Mouse (Mus musculus) MEL (cell line): ENCODE measurements around the gene Bdnf. TPM values are rescaled to one million over a fixed set of nuclear protein-coding genes. Genes with fewer than 3 reads are reported as not detected.

Experiments used
- DNase-seq: peaks from one replicate; pipeline ENCODE4 v3.0.0; 2011; ENCODE audit warnings: low read depth, low spot score
- H3K27ac ChIP-seq: 2 replicates; pipeline ENCODE4 v1.5.1; 2012; ENCODE audit warnings: low read depth, mild to moderate bottlenecking, control low read depth, low read length, moderate library complexity; ENCODE audit not compliant: control insufficient read depth
- H3K27me3 ChIP-seq, 2 experiments: fragments of 150-350 bp in 1 of 2; sonication (generic) in 1 of 2; 2 replicates each; pipeline ENCODE4 v1.6.1; 2012; ENCODE audit warnings: low read length in 2 of 2, mild to moderate bottlenecking in 2 of 2, improper control_type of control experiment in 1 of 2, moderate library complexity in 1 of 2; ENCODE audit not compliant: insufficient read depth in 2 of 2, control insufficient read depth in 1 of 2
- H3K36me3 ChIP-seq, 2 experiments: 2 replicates each; pipeline ENCODE4 v1.6.1; 2012 to 2014; ENCODE audit warnings: low read length in 2 of 2, improper control_type of control experiment in 1 of 2, inconsistent platforms in 1 of 2, mild to moderate bottlenecking in 1 of 2; ENCODE audit not compliant: insufficient read depth in 2 of 2, control insufficient read depth in 1 of 2
- H3K4me1 ChIP-seq, 2 experiments: fragments of 150-350 bp in 1 of 2; sonication (generic) in 1 of 2; 2 replicates each; pipeline ENCODE4 v1.6.1; 2012; ENCODE audit warnings: low read length in 2 of 2, improper control_type of control experiment in 1 of 2, mild to moderate bottlenecking in 1 of 2; ENCODE audit not compliant: insufficient read depth in 2 of 2, control insufficient read depth in 1 of 2
- H3K4me3 ChIP-seq, 2 experiments: fragments of 150-350 bp in 1 of 2; sonication (generic) in 1 of 2; 2 replicates each; pipeline ENCODE4 v1.5.1; 2012; ENCODE audit warnings: low read depth in 2 of 2, low read length in 2 of 2, mild to moderate bottlenecking in 2 of 2, moderate library complexity in 2 of 2, control low read depth in 1 of 2, improper control_type of control experiment in 1 of 2; ENCODE audit not compliant: control insufficient read depth in 1 of 2, insufficient read depth in 1 of 2
- H3K79me2 ChIP-seq: 2 replicates; pipeline ENCODE4 v1.6.1; 2012; ENCODE audit warnings: mild to moderate bottlenecking, low read length, moderate library complexity; ENCODE audit not compliant: control insufficient read depth, poor library complexity, insufficient read depth
- H3K9ac ChIP-seq: 2 replicates; pipeline ENCODE4 v1.6.1; 2012; ENCODE audit warnings: low read depth, mild to moderate bottlenecking, control low read depth, low read length, moderate library complexity; ENCODE audit not compliant: control insufficient read depth, poor library complexity, severe bottlenecking
- H3K9me3 ChIP-seq: fragments of 150-350 bp; sonication (generic); replicated peaks from 2 replicates; pipeline ENCODE4 v1.6.1; 2012; ENCODE audit warnings: mild to moderate bottlenecking, low read length, improper control_type of control experiment, moderate library complexity; ENCODE audit not compliant: insufficient read depth
- BHLHE40 ChIP-seq: IDR thresholded peaks from 2 replicates; pipeline ENCODE4 v1.6.1; 2012; ENCODE audit warnings: low read depth, mild to moderate bottlenecking, inconsistent platforms, low read length, improper control_type of control experiment, borderline replicate concordance
- CHD1 ChIP-seq: IDR thresholded peaks from 2 replicates; pipeline ENCODE4 v1.6.1; 2012; ENCODE audit warnings: low read depth, mild to moderate bottlenecking, inconsistent platforms, low read length, improper control_type of control experiment
- EP300 ChIP-seq, 2 experiments: IDR thresholded peaks; 2 replicates each; pipeline ENCODE4 v1.6.1; 2011; ENCODE audit warnings: improper control_type of control experiment in 2 of 2, low read length in 2 of 2, low read depth in 1 of 2, mild to moderate bottlenecking in 1 of 2
- ETS1 ChIP-seq: IDR thresholded peaks from 2 replicates; pipeline ENCODE4 v1.6.1; 2012; ENCODE audit warnings: low read depth, mild to moderate bottlenecking, inconsistent platforms, low read length, improper control_type of control experiment, moderate library complexity
- GATA1 ChIP-seq: IDR thresholded peaks from 2 replicates; pipeline ENCODE4 v1.6.1; 2011; ENCODE audit warnings: low read depth, low read length, improper control_type of control experiment
- HCFC1 ChIP-seq: IDR thresholded peaks from 2 replicates; pipeline ENCODE4 v1.6.1; 2012; ENCODE audit warnings: low read depth, mild to moderate bottlenecking, inconsistent platforms, low read length, improper control_type of control experiment, moderate library complexity
- MEF2A ChIP-seq: IDR thresholded peaks from 2 replicates; pipeline ENCODE4 v1.6.1; 2014; ENCODE audit warnings: low read depth, mild to moderate bottlenecking, inconsistent platforms, low read length, improper control_type of control experiment; ENCODE audit not compliant: poor library complexity, insufficient replicate concordance, severe bottlenecking; ENCODE audit errors: extremely low read depth
- MXI1 ChIP-seq: IDR thresholded peaks from 2 replicates; pipeline ENCODE4 v1.6.1; 2011; ENCODE audit warnings: mild to moderate bottlenecking, low read depth, low read length, improper control_type of control experiment
- MYB ChIP-seq: IDR thresholded peaks from 2 replicates; pipeline ENCODE4 v1.6.1; 2011; ENCODE audit warnings: mild to moderate bottlenecking, low read depth, low read length, improper control_type of control experiment
- NRF1 ChIP-seq: IDR thresholded peaks from 2 replicates; pipeline ENCODE4 v1.6.1; 2014; ENCODE audit warnings: low read depth, mild to moderate bottlenecking, inconsistent platforms, low read length, improper control_type of control experiment, moderate library complexity; ENCODE audit not compliant: poor library complexity, insufficient read depth, severe bottlenecking
- RAD21 ChIP-seq: IDR thresholded peaks from 2 replicates; pipeline ENCODE4 v1.6.1; 2011; ENCODE audit warnings: mild to moderate bottlenecking, low read depth, low read length, improper control_type of control experiment
- RCOR1 ChIP-seq: IDR thresholded peaks from 2 replicates; pipeline ENCODE4 v1.6.1; 2012; ENCODE audit warnings: low read depth, mild to moderate bottlenecking, inconsistent platforms, low read length, improper control_type of control experiment
- SIN3A ChIP-seq: IDR thresholded peaks from 2 replicates; pipeline ENCODE4 v1.6.1; 2012; ENCODE audit warnings: low read length, improper control_type of control experiment, inconsistent platforms
- TCF12 ChIP-seq: IDR thresholded peaks from 2 replicates; pipeline ENCODE4 v1.6.1; 2014; ENCODE audit warnings: low read depth, mild to moderate bottlenecking, inconsistent platforms, low read length, improper control_type of control experiment, moderate library complexity
- USF1 ChIP-seq: IDR thresholded peaks from 2 replicates; pipeline ENCODE4 v1.6.1; 2014; ENCODE audit warnings: low read depth, mild to moderate bottlenecking, inconsistent platforms, low read length, improper control_type of control experiment, moderate library complexity
- ZKSCAN1 ChIP-seq: IDR thresholded peaks from 2 replicates; pipeline ENCODE4 v1.6.1; 2012; ENCODE audit warnings: low read depth, mild to moderate bottlenecking, inconsistent platforms, low read length, improper control_type of control experiment, moderate library complexity
- ZNF384 ChIP-seq: IDR thresholded peaks from 2 replicates; pipeline ENCODE4 v1.6.1; 2012; ENCODE audit warnings: low read depth, mild to moderate bottlenecking, inconsistent platforms, low read length, improper control_type of control experiment
- polyA plus RNA-seq, 2 experiments: library from polyadenylated mRNA; stranded (reverse) in 1 of 2; unstranded in 1 of 2; fragments of >175 nt in 1 of 2; fragments of >200 nt in 1 of 2; gene quantifications; 2 replicates each; pipeline versions ENCODE4 v1.2.1 to v1.2.4; 2012; ENCODE audit warnings: low replicate concordance in 2 of 2, low read depth in 1 of 2; ENCODE audit not compliant: insufficient read length in 2 of 2, insufficient read depth in 1 of 2, missing spikeins in 1 of 2
- total RNA-seq: library from RNA; depleted of rRNA; stranded (reverse); fragments of 300-350 nt; gene quantifications from 2 replicates; pipeline ENCODE4 v1.2.3, GENCODE M21; 2012

Gene Bdnf
- total and polyA plus RNA-seq, 3 experiments: not detected

DNA sequence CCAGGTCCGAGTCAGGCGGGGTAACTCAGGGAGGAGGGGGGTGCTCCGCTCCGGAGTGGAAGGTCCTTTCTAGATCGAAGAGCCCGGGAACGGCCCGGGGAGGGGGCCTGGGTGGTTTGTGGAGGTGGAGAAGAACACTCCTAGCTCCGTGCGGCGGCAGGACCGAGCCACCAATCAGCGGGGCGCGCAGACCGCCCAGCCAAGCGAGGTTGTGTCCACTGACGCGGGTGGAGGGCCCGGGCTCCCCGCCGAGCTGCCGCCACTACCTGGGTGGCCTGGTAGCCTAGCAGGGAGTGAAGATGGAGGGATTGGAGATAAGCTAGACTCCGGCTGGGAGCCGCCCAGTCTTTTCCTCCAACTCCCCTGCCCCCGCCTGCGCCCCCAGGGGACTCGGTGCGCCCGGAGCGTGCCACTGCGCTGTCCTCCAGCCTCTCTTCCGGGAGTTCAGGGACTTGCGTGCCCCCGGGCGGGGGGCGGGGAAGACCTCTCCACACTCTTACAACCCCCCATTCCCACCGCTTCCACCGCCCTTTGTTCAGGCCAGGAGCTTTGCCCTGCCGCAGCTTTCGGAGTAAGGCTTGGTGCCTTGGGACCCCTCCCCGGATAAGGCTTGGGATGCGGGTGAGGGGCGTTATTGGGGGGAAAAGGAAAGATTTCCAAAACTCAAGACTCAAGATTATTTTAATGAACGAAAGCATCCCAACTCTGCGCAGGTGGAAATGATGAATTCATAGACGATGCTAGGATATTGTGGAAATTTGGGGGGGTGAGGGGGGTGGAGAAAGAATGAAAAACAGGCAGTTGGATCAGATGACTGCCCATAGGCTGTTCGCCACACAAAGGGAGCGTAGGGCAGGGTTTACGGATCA is 3.0 kb downstream of the Bdnf start:
- Histone ChIP-seq H3K27me3 (no peaks in the 10 kb centered on the region), H3K4me1 (no peaks in the 10 kb centered on the region), H3K9ac (no peak overlapping the region), H3K27ac (no peak overlapping the region), H3K9me3 (no peaks in the 10 kb centered on the region), H3K79me2 (no peaks in the 10 kb centered on the region), H3K36me3 (no peaks in the 10 kb centered on the region), H3K4me3 (no peak overlapping the region)
- DNase-seq: no peak
- TF ChIP-seq ZNF384: no peak

DNA sequence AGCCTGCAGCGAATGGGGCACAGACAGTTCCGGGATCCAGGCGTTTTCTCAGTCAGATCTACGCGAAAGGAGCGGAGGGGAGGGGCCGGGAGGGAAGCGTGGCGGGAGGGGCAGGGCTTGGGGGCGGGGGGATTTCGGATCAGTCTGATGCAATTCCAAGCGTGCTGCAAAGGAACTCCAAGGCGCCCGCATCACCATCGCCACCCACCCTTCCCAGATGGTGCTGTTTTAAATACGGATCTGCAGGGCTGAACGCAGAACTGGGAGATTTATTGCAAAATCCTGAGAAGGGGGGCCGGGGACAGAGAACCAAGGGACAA is 3.5 kb downstream of the Bdnf start:
- Histone ChIP-seq H3K79me2 (no peaks in the 10 kb centered on the region), H3K9ac (no peak overlapping the region), H3K27me3 (no peaks in the 10 kb centered on the region), H3K36me3 (no peaks in the 10 kb centered on the region), H3K9me3 (no peaks in the 10 kb centered on the region), H3K4me3 (no peak overlapping the region), H3K4me1 (no peaks in the 10 kb centered on the region), H3K27ac (no peak overlapping the region)
- TF ChIP-seq HCFC1 (no peak), MXI1 (no peak), MEF2A (no peak), ZNF384 (no peak), EP300 (IDR thresholded peaks at IDR 0.05; ENCODE audit: low read depth in 1 of 2, low read length in 2 of 2) (no peak), NRF1 (no peak), CHD1 (no peak), MYB (no peak), GATA1 (no peak), RAD21 (no peak), BHLHE40 (no peak), USF1 (no peak), ZKSCAN1 (no peak), TCF12 (no peak), ETS1 (no peak), SIN3A (no peak), RCOR1 (no peak)
- DNase-seq: no peak
